Mouse (Mus musculus) kidney, adult 2 months (tissue): Measurements from ENCODE around the gene Rnf150. TPM values are rescaled to one million over a fixed set of nuclear protein-coding genes. Genes with fewer than 3 reads are reported as not detected.

Source experiments
- DNase-seq: peaks from one replicate; pipeline ENCODE4 v3.0.0; 2021
- H3K27ac ChIP-seq: fragments of 200-500 bp; 2 replicates; pipeline ENCODE4 v1.5.1; 2012; ENCODE audit warnings: low read depth, low read length, control low read depth, inconsistent platforms; ENCODE audit not compliant: insufficient read depth
- H3K27me3 ChIP-seq: fragments of 200-500 bp; replicated peaks from 2 replicates; pipeline ENCODE4 v1.6.1; 2012; ENCODE audit warnings: mild to moderate bottlenecking, moderate library complexity, low read length, inconsistent platforms; ENCODE audit not compliant: control insufficient read depth, insufficient read depth
- H3K36me3 ChIP-seq: fragments of 200-500 bp; 2 replicates; pipeline ENCODE4 v1.6.1; 2012; ENCODE audit warnings: mild to moderate bottlenecking, moderate library complexity, low read length, inconsistent platforms; ENCODE audit not compliant: control insufficient read depth, insufficient read depth
- H3K4me1 ChIP-seq: fragments of 200-500 bp; 2 replicates; pipeline ENCODE4 v1.6.1; 2011; ENCODE audit warnings: low read length; ENCODE audit not compliant: control insufficient read depth, insufficient read depth
- H3K4me3 ChIP-seq: fragments of 200-500 bp; 2 replicates; pipeline ENCODE4 v1.5.1; 2011; ENCODE audit warnings: mild to moderate bottlenecking, low read depth, low read length, control low read depth; ENCODE audit not compliant: insufficient read depth
- CTCF ChIP-seq: fragments of 200-500 bp; conservative IDR thresholded peaks from 2 replicates; pipeline ENCODE4 v1.5.1; 2011; ENCODE audit warnings: low read depth, mild to moderate bottlenecking, control low read depth, low read length, moderate library complexity, mixed read lengths; ENCODE audit not compliant: insufficient read depth, insufficient read length
- POLR2A ChIP-seq: fragments of 200-500 bp; IDR thresholded peaks from one replicate; pipeline ENCODE4 v1.6.1; 2011; ENCODE audit warnings: low read depth, low read length, control low read depth
- WGBS: fragments of 180-500 bp; shearing (Covaris S2); methylation state at CpG from one replicate; pipeline ENCODE4 v1.1.7; 2018; 5-methylcytosine and 5-hydroxymethylcytosine counted together
- polyA plus RNA-seq: library from polyadenylated mRNA; depleted of rRNA; stranded (reverse); fragments of >200 nt; gene quantifications from 2 replicates; pipeline ENCODE4 v1.2.3, GENCODE M21; 2012

The Rnf150 gene
- polyA plus RNA-seq, 1 experiment = 1.6 TPM

GRCm38 (mm10) chr8:82967879-82968678 is 104.9 kb downstream of the Rnf150 start:
- Histone ChIP-seq H3K27me3 (no peaks in the 10 kb centered on the region), H3K4me1 (no peaks in the 10 kb centered on the region), H3K4me3 (no peak overlapping the region), H3K27ac (no peak overlapping the region), H3K36me3 (no peaks in the 10 kb centered on the region)
- TF ChIP-seq POLR2A (no peak), CTCF (no peak)
- WGBS = 71% methylated on average over 8 of the region's 8 CpGs
- DNase-seq = peak; percentile 16

- Histone ChIP-seq H3K27ac (no peak overlapping the region), H3K27me3 (no peaks in the 10 kb centered on the region), H3K36me3 (no peaks in the 10 kb centered on the region), H3K4me3 (no peak overlapping the region), H3K4me1 (no peaks in the 10 kb centered on the region)
- no peak for DNase-seq
- TF ChIP-seq CTCF (no peak), POLR2A (no peak)
- 54% methylated on average over 3 of the region's 3 CpGs for WGBS
Observed at GRCm38 (mm10) chr8:82969967-82970366, 106.8 kb downstream of the Rnf150 start.

- no peaks in the 10 kb centered on the region for H3K4me1 ChIP-seq
- 53% methylated on average over 3 of the region's 3 CpGs for WGBS
- TF ChIP-seq CTCF (no peak), POLR2A (no peak)
- H3K27me3 ChIP-seq = no peaks in the 10 kb centered on the region
- H3K27ac ChIP-seq = no peak overlapping the region
- no peak for DNase-seq
- no peak overlapping the region for H3K4me3 ChIP-seq
- H3K36me3 ChIP-seq = no peaks in the 10 kb centered on the region
Observed at GRCm38 (mm10) chr8:82972812-82973211, 109.7 kb downstream of the Rnf150 start.

- H3K4me1 ChIP-seq = no peaks in the 10 kb centered on the region
- TF ChIP-seq POLR2A = no peak
- TF ChIP-seq CTCF = no peak
Observed at GRCm38 (mm10) chr8:82973331-82973730, 110.2 kb downstream of the Rnf150 start.

GRCm38 (mm10) chr8:82981244-82981855 is 118.2 kb downstream of the Rnf150 start:
- Histone ChIP-seq H3K27ac (no peak overlapping the region), H3K4me3 (no peak overlapping the region), H3K36me3 (no peaks in the 10 kb centered on the region), H3K4me1 (no peaks in the 10 kb centered on the region), H3K27me3 (no peaks in the 10 kb centered on the region)
- WGBS = 71% methylated on average over 4 of the region's 4 CpGs
- no peak for DNase-seq
- TF ChIP-seq CTCF (no peak), POLR2A (no peak)

More at GRCm38 (mm10) chr8:82973331-82973730, 110.2 kb downstream of the Rnf150 start:
- no peak overlapping the region for H3K27ac ChIP-seq
- no peaks in the 10 kb centered on the region for H3K27me3 ChIP-seq
- 24% methylated on average over 4 of the region's 4 CpGs for WGBS
- H3K36me3 ChIP-seq = no peaks in the 10 kb centered on the region
- no peak for DNase-seq
- no peak overlapping the region for H3K4me3 ChIP-seq

GRCm38 (mm10) chr8:82982873-82983272 is 119.7 kb downstream of the Rnf150 start:
- WGBS = 79% methylated on average over 1 of the region's 1 CpGs
- Histone ChIP-seq H3K4me3 (no peak overlapping the region), H3K27me3 (no peaks in the 10 kb centered on the region), H3K4me1 (no peaks in the 10 kb centered on the region), H3K36me3 (no peaks in the 10 kb centered on the region), H3K27ac (no peak overlapping the region)
- TF ChIP-seq CTCF = no peak
- DNase-seq = no peak

- TF ChIP-seq CTCF (no peak), POLR2A (no peak)
- Histone ChIP-seq H3K4me1 (no peaks in the 10 kb centered on the region), H3K4me3 (no peak overlapping the region), H3K27me3 (no peaks in the 10 kb centered on the region), H3K27ac (no peak overlapping the region), H3K36me3 (no peaks in the 10 kb centered on the region)
- 68% methylated on average over 5 of the region's 5 CpGs for WGBS
- no peak for DNase-seq
Observed at GRCm38 (mm10) chr8:82983301-82983700, 120.1 kb downstream of the Rnf150 start.
